Mouse (Mus musculus) liver, embryonic 13.5 days (tissue): Measurements from ENCODE around the gene Oit3. TPM values are rescaled to one million over a fixed set of nuclear protein-coding genes. Genes with fewer than 3 reads are reported as not detected.

ENCODE experiments used
- ATAC-seq: fragments of 200-750 bp; cut with Nextera tagmentation; 2 replicates; pipeline ENCODE4 v1.8.0; 2017; ENCODE audit warnings: low read depth, mild to moderate bottlenecking, moderate number of reproducible peaks, moderate library complexity
- DNase-seq: peaks from one replicate; pipeline ENCODE4 v3.0.0; 2022
- H3K27ac ChIP-seq: fragments of 300-500 bp; sonication (generic); 2 replicates; pipeline ENCODE4 v1.5.1; 2015; ENCODE audit warnings: moderate library complexity, mild to moderate bottlenecking, inconsistent platforms
- H3K27me3 ChIP-seq: fragments of 300-500 bp; sonication (generic); 2 replicates; pipeline ENCODE4 v1.6.1; 2015; ENCODE audit warnings: mild to moderate bottlenecking, inconsistent platforms
- H3K36me3 ChIP-seq: fragments of 300-500 bp; sonication (generic); 2 replicates; pipeline ENCODE4 v1.6.1; 2015; ENCODE audit warnings: mild to moderate bottlenecking, inconsistent platforms
- H3K4me1 ChIP-seq: fragments of 300-500 bp; sonication (generic); replicated peaks from 2 replicates; pipeline ENCODE4 v1.6.1; 2015; ENCODE audit warnings: inconsistent platforms
- H3K4me2 ChIP-seq: fragments of 300-500 bp; sonication (generic); 2 replicates; pipeline ENCODE4 v1.6.1; 2015; ENCODE audit warnings: inconsistent platforms, mild to moderate bottlenecking, moderate library complexity
- H3K4me3 ChIP-seq: fragments of 300-500 bp; sonication (generic); replicated peaks from 2 replicates; pipeline ENCODE4 v1.5.1; 2015; ENCODE audit warnings: mild to moderate bottlenecking, inconsistent platforms
- H3K9ac ChIP-seq: fragments of 300-500 bp; sonication (generic); 2 replicates; pipeline ENCODE4 v1.6.1; 2015; ENCODE audit warnings: mild to moderate bottlenecking, inconsistent platforms
- H3K9me3 ChIP-seq: fragments of 300-500 bp; sonication (generic); replicated peaks from 2 replicates; pipeline ENCODE4 v1.6.1; 2016; ENCODE audit warnings: inconsistent platforms
- WGBS: fragments of 180-500 bp; shearing (Covaris S2); methylation state at CpG from one replicate; pipeline ENCODE4 v1.1.7; 2015; ENCODE audit not compliant: insufficient replicate concordance; 5-methylcytosine and 5-hydroxymethylcytosine counted together
- polyA plus RNA-seq: library from polyadenylated mRNA; unstranded; fragments of >200 nt; fragmentation: Nextera tagmentation; extraction: Ambion mirVana; gene quantifications from 2 replicates; pipeline ENCODE4 v1.2.1, GENCODE M21; 2015

Gene Oit3
- polyA plus RNA-seq, 1 experiment from 2014 or later = 22.1 TPM

- H3K4me2 ChIP-seq = no peak overlapping the region
- DNase-seq = no peak
- H3K36me3 ChIP-seq = no peaks in the 10 kb centered on the region
- no peaks in the 10 kb centered on the region for H3K27me3 ChIP-seq
- H3K4me3 ChIP-seq = no peak overlapping the region
- 68% methylated on average over 16 of the region's 16 CpGs for WGBS
- H3K9me3 ChIP-seq = no peaks in the 10 kb centered on the region
- no peak for ATAC-seq
- H3K9ac ChIP-seq = no peak overlapping the region
- peaks cover 10% of the 10 kb centered on the region for H3K4me1 ChIP-seq
- H3K27ac ChIP-seq = no peak overlapping the region
Observed at GRCm38 (mm10) chr10:59429448-59430135, 12.0 kb downstream of the Oit3 start.

- WGBS = 75% methylated on average over 4 of the region's 4 CpGs
- no peak for ATAC-seq
Observed at GRCm38 (mm10) chr10:59426371-59426770, 15.2 kb downstream of the Oit3 start.

GRCm38 (mm10) chr10:59425369-59425768 lies 16.2 kb downstream of the Oit3 start:
- Histone ChIP-seq H3K9ac (no peak overlapping the region), H3K9me3 (no peaks in the 10 kb centered on the region), H3K4me1 (no peaks in the 10 kb centered on the region; the same call in 1 of the 2 replicates), H3K27ac (no peak overlapping the region), H3K36me3 (peaks cover 8% of the 10 kb centered on the region; the same call in 1 of the 2 replicates), H3K27me3 (no peaks in the 10 kb centered on the region), H3K4me3 (no peak overlapping the region), H3K4me2 (no peak overlapping the region)
- 74% methylated on average over 7 of the region's 7 CpGs for WGBS
- no peak for ATAC-seq
- no peak for DNase-seq

More at GRCm38 (mm10) chr10:59426371-59426770, 15.2 kb downstream of the Oit3 start:
- Histone ChIP-seq H3K4me2 (no peak overlapping the region), H3K9ac (no peak overlapping the region), H3K27me3 (no peaks in the 10 kb centered on the region), H3K4me3 (no peak overlapping the region), H3K4me1 (peaks cover 6% of the 10 kb centered on the region), H3K36me3 (peaks cover 5% of the 10 kb centered on the region; the same call in 1 of the 2 replicates), H3K9me3 (no peaks in the 10 kb centered on the region), H3K27ac (no peak overlapping the region)
- no peak for DNase-seq

- ATAC-seq = no peak
- Histone ChIP-seq H3K27me3 (no peaks in the 10 kb centered on the region), H3K9me3 (no peaks in the 10 kb centered on the region), H3K9ac (no peak overlapping the region), H3K4me3 (no peak overlapping the region), H3K36me3 (peaks cover 8% of the 10 kb centered on the region; the same call in 1 of the 2 replicates), H3K4me1 (no peaks in the 10 kb centered on the region), H3K27ac (no peak overlapping the region), H3K4me2 (no peak overlapping the region)
- no peak for DNase-seq
- 65% methylated on average over 3 of the region's 3 CpGs for WGBS
Observed at GRCm38 (mm10) chr10:59424453-59424852, 17.1 kb downstream of the Oit3 start.

GRCm38 (mm10) chr10:59419516-59419915 lies 22.1 kb downstream of the Oit3 start:
- no peaks in the 10 kb centered on the region for H3K9me3 ChIP-seq
- ATAC-seq (no peak), DNase-seq (no peak)
- H3K9ac ChIP-seq = no peak overlapping the region
- H3K27me3 ChIP-seq = no peaks in the 10 kb centered on the region
- 49% methylated on average over 4 of the region's 4 CpGs for WGBS
- no peak overlapping the region for H3K4me2 ChIP-seq
- no peaks in the 10 kb centered on the region for H3K4me1 ChIP-seq
- no peak overlapping the region for H3K27ac ChIP-seq
- peaks cover 8% of the 10 kb centered on the region; the same call in 1 of the 2 replicates for H3K36me3 ChIP-seq
- no peak overlapping the region for H3K4me3 ChIP-seq

GRCm38 (mm10) chr10:59416623-59417022 lies 25.0 kb downstream of the Oit3 start:
- WGBS = 66% methylated on average over 3 of the region's 3 CpGs
- no peak overlapping the region for H3K4me3 ChIP-seq
- peaks cover 6% of the 10 kb centered on the region; the same call in 1 of the 2 replicates for H3K36me3 ChIP-seq
- no peak overlapping the region for H3K4me2 ChIP-seq
- DNase-seq (no peak), ATAC-seq (no peak)
- H3K9me3 ChIP-seq = no peaks in the 10 kb centered on the region
- no peaks in the 10 kb centered on the region for H3K4me1 ChIP-seq
- H3K9ac ChIP-seq = no peak overlapping the region
- H3K27me3 ChIP-seq = no peaks in the 10 kb centered on the region
- no peak overlapping the region for H3K27ac ChIP-seq

- WGBS = 72% methylated on average over 4 of the region's 4 CpGs
Observed at GRCm38 (mm10) chr10:59413711-59414110, 27.9 kb downstream of the Oit3 start.

GRCm38 (mm10) chr10:59410264-59410663 lies 31.3 kb downstream of the Oit3 start:
- 66% methylated on average over 12 of the region's 12 CpGs for WGBS
- ATAC-seq = no peak

More at GRCm38 (mm10) chr10:59413711-59414110, 27.9 kb downstream of the Oit3 start:
- ATAC-seq (no peak), DNase-seq (no peak)
- no peak overlapping the region for H3K4me2 ChIP-seq
- H3K4me1 ChIP-seq = no peaks in the 10 kb centered on the region
- H3K27ac ChIP-seq = no peak overlapping the region
- H3K9ac ChIP-seq = no peak overlapping the region
- no peaks in the 10 kb centered on the region for H3K27me3 ChIP-seq
- H3K9me3 ChIP-seq = no peaks in the 10 kb centered on the region
- H3K36me3 ChIP-seq = no peaks in the 10 kb centered on the region
- H3K4me3 ChIP-seq = no peak overlapping the region

GRCm38 (mm10) chr10:59408499-59408898 lies 33.1 kb downstream of the Oit3 start:
- no peak for DNase-seq
- no peak overlapping the region for H3K4me3 ChIP-seq
- no peaks in the 10 kb centered on the region for H3K4me1 ChIP-seq
- no peak overlapping the region for H3K4me2 ChIP-seq
- H3K36me3 ChIP-seq = no peaks in the 10 kb centered on the region
- H3K9ac ChIP-seq = no peak overlapping the region
- no peaks in the 10 kb centered on the region for H3K9me3 ChIP-seq
- H3K27me3 ChIP-seq = no peaks in the 10 kb centered on the region
- no peak overlapping the region for H3K27ac ChIP-seq
- no peak for ATAC-seq
- WGBS = 46% methylated on average over 6 of the region's 6 CpGs

More at GRCm38 (mm10) chr10:59410264-59410663, 31.3 kb downstream of the Oit3 start:
- Histone ChIP-seq H3K9ac (no peak overlapping the region), H3K36me3 (no peaks in the 10 kb centered on the region), H3K9me3 (no peaks in the 10 kb centered on the region), H3K4me1 (no peaks in the 10 kb centered on the region), H3K4me3 (no peak overlapping the region), H3K4me2 (no peak overlapping the region), H3K27me3 (no peaks in the 10 kb centered on the region), H3K27ac (no peak overlapping the region)
- no peak for DNase-seq

- Histone ChIP-seq H3K27ac (peak overlapping the region; percentile 73), H3K36me3 (no peaks in the 10 kb centered on the region), H3K9ac (peak overlapping the region; percentile 53), H3K4me2 (peak overlapping the region; percentile 47), H3K9me3 (no peaks in the 10 kb centered on the region), H3K27me3 (no peaks in the 10 kb centered on the region), H3K4me1 (no peaks in the 10 kb centered on the region), H3K4me3 (peak overlapping the region; percentile 49)
- DNase-seq (no peak), ATAC-seq (peak; percentile 55)
- 64% methylated on average over 10 of the region's 10 CpGs for WGBS
Observed at GRCm38 (mm10) chr10:59403793-59404149, 37.8 kb downstream of the Oit3 start.

- WGBS = 52% methylated on average over 21 of the region's 21 CpGs
- DNase-seq (no peak), ATAC-seq (peak; percentile 90)
- Histone ChIP-seq H3K9me3 (no peaks in the 10 kb centered on the region), H3K4me3 (peak within 1 kb of the TSS; percentile 49), H3K4me2 (peak within 1 kb of the TSS; percentile 47), H3K4me1 (no peaks in the 10 kb centered on the region), H3K27ac (peak within 1 kb of the TSS; percentile 73), H3K36me3 (no peaks in the 10 kb centered on the region), H3K27me3 (no peaks in the 10 kb centered on the region), H3K9ac (peak within 1 kb of the TSS; percentile 53)
Observed at GRCm38 (mm10) chr10:59402899-59403792, 38.4 kb downstream of the Oit3 start, which contains the start of gene Pla2g12b. Pla2g12b (plus strand) TSS chr10:59403660.
